Mouse (Mus musculus): ENCODE measurements at regions not wholly inside any gene's neighbourhood (a gene's known extent, or its start where the extent isn't known, plus 50 kb on each side); places are given as distances from the start of the nearest gene placed in this dataset.

GRCm38 (mm10) chr4:32139586-32139985 is 99.0 kb upstream of the Bach2 start:
- Histone ChIP-seq H3K27ac (replicated peaks; ENCODE audit: low read depth, low read length) (no peak overlapping the region), H3K9me3 (ENCODE audit: control insufficient read depth, low read length) (no peaks in the 10 kb centered on the region), H3K4me1 (ENCODE audit: control insufficient read depth, insufficient read depth, low read length) (no peaks in the 10 kb centered on the region), H3K9ac (ENCODE audit: low read depth, low read length) (no peak overlapping the region), H3K4me3 (ENCODE audit: low read depth, low read length) (no peak overlapping the region), H3K4me2 (ENCODE audit: low read depth, low read length) (no peak overlapping the region), H3K36me3 (ENCODE audit: control insufficient read depth, insufficient read depth, low read length) (no peaks in the 10 kb centered on the region), H3K27me3 (replicated peaks; ENCODE audit: control insufficient read depth, insufficient read depth, low read length) (no peaks in the 10 kb centered on the region)
- WGBS: 69% methylated on average over 6 of the region's 6 CpGs
- ATAC-seq (ENCODE audit: low read depth): no peak
- no peak for DNase-seq (ENCODE audit: low spot score)

GRCm38 (mm10) chr4:32140068-32140467 is 98.5 kb upstream of the Bach2 start:
- no peaks in the 10 kb centered on the region for H3K4me1 ChIP-seq (ENCODE audit: control insufficient read depth, insufficient read depth, low read length)
- ATAC-seq (ENCODE audit: low read depth) (no peak), DNase-seq (ENCODE audit: low spot score) (no peak)
- no peak overlapping the region for H3K27ac ChIP-seq (replicated peaks; ENCODE audit: low read depth, low read length)
- H3K27me3 ChIP-seq (replicated peaks; ENCODE audit: control insufficient read depth, insufficient read depth, low read length): no peaks in the 10 kb centered on the region
- no peaks in the 10 kb centered on the region for H3K36me3 ChIP-seq (ENCODE audit: control insufficient read depth, insufficient read depth, low read length)
- WGBS: 88% methylated on average over 2 of the region's 2 CpGs
- H3K9me3 ChIP-seq (ENCODE audit: control insufficient read depth, low read length): no peaks in the 10 kb centered on the region
- H3K9ac ChIP-seq (ENCODE audit: low read depth, low read length): no peak overlapping the region
- H3K4me3 ChIP-seq (ENCODE audit: low read depth, low read length): no peak overlapping the region
- H3K4me2 ChIP-seq (ENCODE audit: low read depth, low read length): no peak overlapping the region

GRCm38 (mm10) chr4:32142198-32142597 is 96.4 kb upstream of the Bach2 start:
- Histone ChIP-seq H3K4me1 (ENCODE audit: control insufficient read depth, insufficient read depth, low read length) (no peaks in the 10 kb centered on the region), H3K27ac (replicated peaks; ENCODE audit: low read depth, low read length) (no peak overlapping the region), H3K9ac (ENCODE audit: low read depth, low read length) (no peak overlapping the region), H3K4me3 (ENCODE audit: low read depth, low read length) (no peak overlapping the region), H3K4me2 (ENCODE audit: low read depth, low read length) (no peak overlapping the region), H3K9me3 (ENCODE audit: control insufficient read depth, low read length) (no peaks in the 10 kb centered on the region), H3K27me3 (replicated peaks; ENCODE audit: control insufficient read depth, insufficient read depth, low read length) (no peaks in the 10 kb centered on the region), H3K36me3 (ENCODE audit: control insufficient read depth, insufficient read depth, low read length) (no peaks in the 10 kb centered on the region)
- DNase-seq (ENCODE audit: low spot score): no peak
- 66% methylated on average over 4 of the region's 4 CpGs for WGBS
- no peak for ATAC-seq (ENCODE audit: low read depth)

GRCm38 (mm10) chr4:32147146-32147545 is 91.5 kb upstream of the Bach2 start:
- no peaks in the 10 kb centered on the region for H3K36me3 ChIP-seq (ENCODE audit: control insufficient read depth, insufficient read depth, low read length)
- DNase-seq (ENCODE audit: low spot score) (no peak), ATAC-seq (ENCODE audit: low read depth) (no peak)
- H3K27ac ChIP-seq (replicated peaks; ENCODE audit: low read depth, low read length): no peak overlapping the region
- H3K27me3 ChIP-seq (replicated peaks; ENCODE audit: control insufficient read depth, insufficient read depth, low read length): no peaks in the 10 kb centered on the region
- no peaks in the 10 kb centered on the region for H3K4me1 ChIP-seq (ENCODE audit: control insufficient read depth, insufficient read depth, low read length)
- no peak overlapping the region for H3K4me2 ChIP-seq (ENCODE audit: low read depth, low read length)
- H3K4me3 ChIP-seq (ENCODE audit: low read depth, low read length): no peak overlapping the region
- 31% methylated on average over 1 of the region's 1 CpGs for WGBS
- H3K9ac ChIP-seq (ENCODE audit: low read depth, low read length): no peak overlapping the region
- H3K9me3 ChIP-seq (ENCODE audit: control insufficient read depth, low read length): no peaks in the 10 kb centered on the region

GRCm38 (mm10) chr4:32148597-32148996 is 90.0 kb upstream of the Bach2 start:
- H3K4me2 ChIP-seq (ENCODE audit: low read depth, low read length): no peak overlapping the region
- H3K4me1 ChIP-seq (ENCODE audit: control insufficient read depth, insufficient read depth, low read length): no peaks in the 10 kb centered on the region
- no peak overlapping the region for H3K27ac ChIP-seq (replicated peaks; ENCODE audit: low read depth, low read length)
- ATAC-seq (ENCODE audit: low read depth) (no peak), DNase-seq (ENCODE audit: low spot score) (no peak)
- 91% methylated on average over 2 of the region's 2 CpGs for WGBS
- no peak overlapping the region for H3K4me3 ChIP-seq (ENCODE audit: low read depth, low read length)
- H3K9me3 ChIP-seq (ENCODE audit: control insufficient read depth, low read length): no peaks in the 10 kb centered on the region
- H3K36me3 ChIP-seq (ENCODE audit: control insufficient read depth, insufficient read depth, low read length): no peaks in the 10 kb centered on the region
- no peaks in the 10 kb centered on the region for H3K27me3 ChIP-seq (replicated peaks; ENCODE audit: control insufficient read depth, insufficient read depth, low read length)
- H3K9ac ChIP-seq (ENCODE audit: low read depth, low read length): no peak overlapping the region

- no peak overlapping the region for H3K27ac ChIP-seq (replicated peaks; ENCODE audit: low read depth, low read length)
- no peaks in the 10 kb centered on the region for H3K36me3 ChIP-seq (ENCODE audit: control insufficient read depth, insufficient read depth, low read length)
- no peaks in the 10 kb centered on the region for H3K9me3 ChIP-seq (ENCODE audit: control insufficient read depth, low read length)
- no peak overlapping the region for H3K4me3 ChIP-seq (ENCODE audit: low read depth, low read length)
- DNase-seq (ENCODE audit: low spot score) (no peak), ATAC-seq (ENCODE audit: low read depth) (no peak)
- H3K4me1 ChIP-seq (ENCODE audit: control insufficient read depth, insufficient read depth, low read length): no peaks in the 10 kb centered on the region
- no peak overlapping the region for H3K9ac ChIP-seq (ENCODE audit: low read depth, low read length)
- no peak overlapping the region for H3K4me2 ChIP-seq (ENCODE audit: low read depth, low read length)
- WGBS: 84% methylated on average over 7 of the region's 7 CpGs
- H3K27me3 ChIP-seq (replicated peaks; ENCODE audit: control insufficient read depth, insufficient read depth, low read length): no peaks in the 10 kb centered on the region
Observed at GRCm38 (mm10) chr4:32149171-32149570, 89.4 kb upstream of the Bach2 start.

GRCm38 (mm10) chr4:32153356-32153755 is 85.2 kb upstream of the Bach2 start:
- Histone ChIP-seq H3K4me2 (ENCODE audit: low read depth, low read length) (no peak overlapping the region), H3K9me3 (ENCODE audit: control insufficient read depth, low read length) (no peaks in the 10 kb centered on the region), H3K36me3 (ENCODE audit: control insufficient read depth, insufficient read depth, low read length) (no peaks in the 10 kb centered on the region), H3K4me3 (ENCODE audit: low read depth, low read length) (no peak overlapping the region), H3K27me3 (replicated peaks; ENCODE audit: control insufficient read depth, insufficient read depth, low read length) (no peaks in the 10 kb centered on the region), H3K9ac (ENCODE audit: low read depth, low read length) (no peak overlapping the region), H3K4me1 (ENCODE audit: control insufficient read depth, insufficient read depth, low read length) (no peaks in the 10 kb centered on the region), H3K27ac (replicated peaks; ENCODE audit: low read depth, low read length) (no peak overlapping the region)
- DNase-seq (ENCODE audit: low spot score) (no peak), ATAC-seq (ENCODE audit: low read depth) (peak; percentile 62)
- 86% methylated on average over 4 of the region's 4 CpGs for WGBS

GRCm38 (mm10) chr4:32156965-32157364 is 81.6 kb upstream of the Bach2 start:
- H3K4me1 ChIP-seq (ENCODE audit: control insufficient read depth, insufficient read depth, low read length): peaks cover 5% of the 10 kb centered on the region; the same call in 1 of the 2 replicates
- H3K36me3 ChIP-seq (ENCODE audit: control insufficient read depth, insufficient read depth, low read length): no peaks in the 10 kb centered on the region
- WGBS: 63% methylated on average over 8 of the region's 8 CpGs
- H3K4me3 ChIP-seq (ENCODE audit: low read depth, low read length): no peak overlapping the region
- ATAC-seq (ENCODE audit: low read depth) (no peak), DNase-seq (ENCODE audit: low spot score) (no peak)
- H3K27me3 ChIP-seq (replicated peaks; ENCODE audit: control insufficient read depth, insufficient read depth, low read length): no peaks in the 10 kb centered on the region
- H3K9ac ChIP-seq (ENCODE audit: low read depth, low read length): no peak overlapping the region
- no peaks in the 10 kb centered on the region for H3K9me3 ChIP-seq (ENCODE audit: control insufficient read depth, low read length)
- H3K4me2 ChIP-seq (ENCODE audit: low read depth, low read length): no peak overlapping the region
- no peak overlapping the region for H3K27ac ChIP-seq (replicated peaks; ENCODE audit: low read depth, low read length)

- WGBS: 49% methylated on average over 5 of the region's 5 CpGs
- no peak for ATAC-seq (ENCODE audit: low read depth)
- H3K4me1 ChIP-seq (ENCODE audit: control insufficient read depth, insufficient read depth, low read length): peaks cover 6% of the 10 kb centered on the region; the same call in 1 of the 2 replicates
Observed at GRCm38 (mm10) chr4:32158451-32158850, 80.2 kb upstream of the Bach2 start.

More at GRCm38 (mm10) chr4:32158451-32158850, 80.2 kb upstream of the Bach2 start:
- DNase-seq (ENCODE audit: low spot score): no peak
- Histone ChIP-seq H3K27me3 (replicated peaks; ENCODE audit: control insufficient read depth, insufficient read depth, low read length) (no peaks in the 10 kb centered on the region), H3K36me3 (ENCODE audit: control insufficient read depth, insufficient read depth, low read length) (no peaks in the 10 kb centered on the region), H3K4me2 (ENCODE audit: low read depth, low read length) (no peak overlapping the region), H3K9ac (ENCODE audit: low read depth, low read length) (no peak overlapping the region), H3K9me3 (ENCODE audit: control insufficient read depth, low read length) (no peaks in the 10 kb centered on the region), H3K4me3 (ENCODE audit: low read depth, low read length) (no peak overlapping the region), H3K27ac (replicated peaks; ENCODE audit: low read depth, low read length) (no peak overlapping the region)
